Mouse (Mus musculus) cerebellum, adult 11 months (tissue): ENCODE measurements around the gene Vmn1r4.

Experiments used
- DNase-seq: peaks from one replicate; pipeline ENCODE4 v3.0.0; 2022

The Vmn1r4 gene

GRCm38 (mm10) chr6:56917578-56918368, 6.0 kb upstream of the Vmn1r4 start:
- no peak for DNase-seq

GRCm38 (mm10) chr6:56919330-56920044, 4.3 kb upstream of the Vmn1r4 start:
- DNase-seq: no peak

- DNase-seq: no peak
Observed at GRCm38 (mm10) chr6:56920222-56921092, 3.4 kb upstream of the Vmn1r4 start.

GRCm38 (mm10) chr6:56923331-56923725, 487 bp upstream of the Vmn1r4 start:
- no peak for DNase-seq

GRCm38 (mm10) chr6:56931648-56932415, 8.0 kb downstream of the Vmn1r4 start:
- no peak for DNase-seq

GRCm38 (mm10) chr6:56932464-56932863, 8.6 kb downstream of the Vmn1r4 start:
- DNase-seq: no peak

GRCm38 (mm10) chr6:56934366-56934765, 10.6 kb downstream of the Vmn1r4 start:
- DNase-seq: no peak

GRCm38 (mm10) chr6:56956436-56956835, 32.6 kb downstream of the Vmn1r4 start:
- DNase-seq: no peak

- no peak for DNase-seq
Observed at GRCm38 (mm10) chr6:56969973-56970372, 46.2 kb downstream of the Vmn1r4 start, which contains the start of gene Vmn1r5. Gene Vmn1r5, plus strand, starts transcription at chr6:56970273.

GRCm38 (mm10) chr6:56996943-56997342, 73.1 kb downstream of the Vmn1r4 start, which contains the start of gene Vmn1r6:
Gene Vmn1r6, plus strand, starts transcription at chr6:56997243.
- DNase-seq: no peak
